Mouse (Mus musculus): Measurements from ENCODE around the gene Tbca.

Tbca gene

GRCm38 (mm10) chr13:94788771-94789649 is at the start of gene Tbca:
TSS of gene Tbca (plus strand) at chr13:94788910.
- DNase-seq (ENCODE audit: low read depth, low spot score), result peak; percentile 93

- DNase-seq (ENCODE audit: low read depth, low spot score), result no peak
Observed at GRCm38 (mm10) chr13:94745176-94745575, 43.5 kb upstream of the Tbca start.

GRCm38 (mm10) chr13:94765852-94766251 is 22.9 kb upstream of the Tbca start:
- no peak for DNase-seq (ENCODE audit: low read depth, low spot score)

- DNase-seq (ENCODE audit: low read depth, low spot score), result no peak
Observed at GRCm38 (mm10) chr13:94768460-94769154, 20.1 kb upstream of the Tbca start.

- DNase-seq (ENCODE audit: low read depth, low spot score), result no peak
Observed at GRCm38 (mm10) chr13:94769155-94769470, 19.6 kb upstream of the Tbca start.

GRCm38 (mm10) chr13:94786866-94787265 is 1.8 kb upstream of the Tbca start:
- DNase-seq (ENCODE audit: low read depth, low spot score), result no peak

GRCm38 (mm10) chr13:94794689-94795088 is 6.0 kb downstream of the Tbca start:
- DNase-seq (ENCODE audit: low read depth, low spot score), result no peak

GRCm38 (mm10) chr13:94803480-94804057 is 14.9 kb downstream of the Tbca start:
- DNase-seq (ENCODE audit: low read depth, low spot score), result no peak

GRCm38 (mm10) chr13:94806315-94807179 is 17.8 kb downstream of the Tbca start:
- no peak for DNase-seq (ENCODE audit: low read depth, low spot score)

GRCm38 (mm10) chr13:94808596-94808995 is 19.9 kb downstream of the Tbca start:
- DNase-seq (ENCODE audit: low read depth, low spot score), result no peak

GRCm38 (mm10) chr13:94809724-94810123 is 21.0 kb downstream of the Tbca start:
- no peak for DNase-seq (ENCODE audit: low read depth, low spot score)

- DNase-seq (ENCODE audit: low read depth, low spot score), result no peak
Observed at GRCm38 (mm10) chr13:94811451-94811850, 22.7 kb downstream of the Tbca start.

- DNase-seq (ENCODE audit: low read depth, low spot score), result no peak
Observed at GRCm38 (mm10) chr13:94813770-94814169, 25.1 kb downstream of the Tbca start.

- DNase-seq (ENCODE audit: low read depth, low spot score), result no peak
Observed at GRCm38 (mm10) chr13:94820516-94820915, 31.8 kb downstream of the Tbca start.

- no peak for DNase-seq (ENCODE audit: low read depth, low spot score)
Observed at GRCm38 (mm10) chr13:94820956-94821355, 32.2 kb downstream of the Tbca start.

GRCm38 (mm10) chr13:94826389-94826788 is 37.7 kb downstream of the Tbca start:
- DNase-seq (ENCODE audit: low read depth, low spot score), result no peak

- DNase-seq (ENCODE audit: low read depth, low spot score), result no peak
Observed at GRCm38 (mm10) chr13:94826986-94827385, 38.3 kb downstream of the Tbca start.

GRCm38 (mm10) chr13:94827847-94828246 is 39.1 kb downstream of the Tbca start:
- no peak for DNase-seq (ENCODE audit: low read depth, low spot score)

GRCm38 (mm10) chr13:94838047-94838720 is 49.5 kb downstream of the Tbca start:
- DNase-seq (ENCODE audit: low read depth, low spot score), result no peak

- DNase-seq (ENCODE audit: low read depth, low spot score), result no peak
Observed at GRCm38 (mm10) chr13:94838756-94839337, 50.1 kb downstream of the Tbca start.

GRCm38 (mm10) chr13:94843236-94843635 is 54.5 kb downstream of the Tbca start:
- DNase-seq (ENCODE audit: low read depth, low spot score), result no peak
